Mouse (Mus musculus) megakaryocyte, embryonic 14.5 days (primary cell): ENCODE measurements around the gene Sh3bp4.

Experiments
- FLI1 ChIP-seq: IDR thresholded peaks from 2 replicates; pipeline ENCODE4 v1.6.1; 2012; ENCODE audit warnings: low read length, inconsistent platforms, mixed read lengths
- GATA1 ChIP-seq: IDR thresholded peaks from 3 replicates; pipeline ENCODE4 v1.6.1; 2012; ENCODE audit warnings: mixed read lengths, low read length, inconsistent platforms, borderline replicate concordance

DNA sequence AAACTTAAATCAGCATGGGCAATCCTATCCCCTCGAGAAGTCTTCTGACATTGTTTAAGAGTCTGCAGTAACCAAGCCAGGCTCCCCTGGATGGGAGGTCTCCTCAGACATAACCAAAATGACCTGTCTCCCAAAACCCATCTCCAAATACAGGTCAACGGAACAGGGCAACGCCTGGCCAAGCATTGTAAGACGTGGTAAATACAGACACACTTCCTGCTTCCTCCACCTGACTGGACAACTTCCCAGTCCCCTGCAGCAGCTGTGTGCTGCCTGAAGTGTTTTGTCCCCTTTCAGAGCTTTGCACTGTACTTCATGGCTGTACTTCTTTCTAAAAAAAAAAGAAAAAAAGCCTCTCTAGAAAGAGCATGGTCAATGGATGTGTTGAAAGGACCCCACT lies 28.1 kb upstream of the Sh3bp4 start:
- no peak for TF ChIP-seq GATA1
- no peak for TF ChIP-seq FLI1
